ENCODE assay signal across 18 mouse cellular contexts in the genomic region with DNA sequence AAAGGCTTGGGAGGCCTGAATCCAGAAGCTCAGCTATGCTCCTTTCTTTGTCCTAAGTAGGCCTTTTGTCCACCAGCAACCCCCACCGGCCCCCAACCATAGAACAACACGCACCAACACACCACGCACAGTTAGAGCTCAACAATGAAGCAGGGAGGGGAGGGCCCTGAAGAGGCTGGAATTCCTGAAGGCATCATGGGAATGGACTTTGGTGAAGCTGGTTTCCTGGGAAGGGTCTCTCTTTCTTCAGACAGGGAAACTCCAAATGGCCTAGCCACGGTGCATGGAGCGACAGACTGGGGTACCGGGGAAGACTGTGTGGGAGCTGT.
DNase-seq lines count a peak whose midpoint lies in the region; ATAC-seq and TF ChIP-seq lines count a peak whose summit lies in the region.
"Had no signal": no experiment of that assay in that cellular context is flagged by ENCODE, and none has a peak within 500 bp of the region (broad histone marks: within the 10 kb centered on the region; RNA-seq: fewer than 3 reads in every experiment).

No protein-coding gene starts in this region.

- peaks cover 51% of the 10 kb centered on the region for H3K27me3 ChIP-seq in kidney, embryonic 16.5 days (ENCODE audit: insufficient read depth, low read length)
- H3K27me3 ChIP-seq in forebrain, embryonic 12.5 days, result peaks cover 70% of the 10 kb centered on the region
- H3K27me3 ChIP-seq in limb, embryonic 10.5 days (ENCODE audit: low read depth, poor library complexity, severe bottlenecking), result peaks cover 99% of the 10 kb centered on the region
- H3K27me3 ChIP-seq in neural tube, embryonic 12.5 days (replicated peaks), result peaks cover 14% of the 10 kb centered on the region; the same call in 1 of the 2 replicates
- H3K27me3 ChIP-seq in intestine, postnatal 0 days (replicated peaks; ENCODE audit: control insufficient read depth, insufficient read depth, low read length), result no peaks in the 10 kb centered on the region

- no peak overlapping the region for H3K4me3 ChIP-seq in kidney, embryonic 16.5 days (ENCODE audit: low read length)
- no peak overlapping the region for H3K4me3 ChIP-seq in forebrain, embryonic 12.5 days (replicated peaks)
- H3K4me3 ChIP-seq in limb, embryonic 10.5 days, result peak overlapping the region; percentile 4; the same call in 1 of the 2 replicates
- no peak overlapping the region for H3K4me3 ChIP-seq in neural tube, embryonic 12.5 days
- H3K4me3 ChIP-seq in intestine, postnatal 0 days (ENCODE audit: low read depth, low read length), result no peak overlapping the region
- H3K4me3 ChIP-seq: limb, embryonic 15.5 days had no signal

- peaks cover 69% of the 10 kb centered on the region for H3K4me1 ChIP-seq in kidney, embryonic 16.5 days (ENCODE audit: insufficient read depth, low read length)
- H3K4me1 ChIP-seq in forebrain, embryonic 12.5 days, result peaks cover 72% of the 10 kb centered on the region
- peaks cover 67% of the 10 kb centered on the region for H3K4me1 ChIP-seq in limb, embryonic 10.5 days
- peaks cover 59% of the 10 kb centered on the region for H3K4me1 ChIP-seq in neural tube, embryonic 12.5 days
- no peaks in the 10 kb centered on the region for H3K4me1 ChIP-seq in intestine, postnatal 0 days (replicated peaks; ENCODE audit: control insufficient read depth, insufficient read depth, low read length)

- peaks cover 8% of the 10 kb centered on the region; the same call in 1 of the 2 replicates for H3K36me3 ChIP-seq in kidney, embryonic 16.5 days (ENCODE audit: insufficient read depth, low read length)
- peaks cover 12% of the 10 kb centered on the region for H3K36me3 ChIP-seq in forebrain, embryonic 12.5 days (replicated peaks)
- peaks cover 21% of the 10 kb centered on the region for H3K36me3 ChIP-seq in limb, embryonic 10.5 days
- peaks cover 9% of the 10 kb centered on the region for H3K36me3 ChIP-seq in neural tube, embryonic 12.5 days
- peaks cover 7% of the 10 kb centered on the region; the same call in 1 of the 2 replicates for H3K36me3 ChIP-seq in intestine, postnatal 0 days (ENCODE audit: control insufficient read depth, insufficient read depth)

- H3K9me3 ChIP-seq in kidney, embryonic 16.5 days (ENCODE audit: low read length), result no peaks in the 10 kb centered on the region
- no peaks in the 10 kb centered on the region for H3K9me3 ChIP-seq in forebrain, embryonic 12.5 days
- H3K9me3 ChIP-seq in limb, embryonic 10.5 days (replicated peaks), result no peaks in the 10 kb centered on the region
- no peaks in the 10 kb centered on the region for H3K9me3 ChIP-seq in neural tube, embryonic 12.5 days
- H3K9me3 ChIP-seq in intestine, postnatal 0 days (ENCODE audit: control insufficient read depth), result no peaks in the 10 kb centered on the region
- H3K9me3 ChIP-seq: limb, embryonic 15.5 days had no signal

- peak overlapping the region; percentile 29; the same call in 1 of the 2 replicates for H3K4me2 ChIP-seq in kidney, embryonic 16.5 days (replicated peaks; ENCODE audit: low read depth, low read length)
- peak overlapping the region; percentile 34 for H3K4me2 ChIP-seq in forebrain, embryonic 12.5 days
- peak overlapping the region; percentile 35 for H3K4me2 ChIP-seq in neural tube, embryonic 12.5 days (replicated peaks)
- H3K4me2 ChIP-seq in intestine, postnatal 0 days (replicated peaks; ENCODE audit: low read depth), result no peak overlapping the region
- H3K4me2 ChIP-seq: heart, embryonic 11.5 days; limb, embryonic 15.5 days had no signal

- 24% methylated on average over 6 of the region's 6 CpGs for WGBS in kidney, embryonic 16.5 days
- WGBS in forebrain, embryonic 12.5 days, result 10% methylated on average over 6 of the region's 6 CpGs
- 28% methylated on average over 6 of the region's 6 CpGs for WGBS in limb, embryonic 10.5 days
- WGBS in neural tube, embryonic 12.5 days, result 11% methylated on average over 6 of the region's 6 CpGs
- WGBS in intestine, postnatal 0 days, result 59% methylated on average over 6 of the region's 6 CpGs

- no peak for TF ChIP-seq CTCF in intestine, postnatal 0 days (IDR thresholded peaks at IDR 0.05; ENCODE audit: low read depth)

- H3K27ac ChIP-seq in kidney, embryonic 16.5 days (ENCODE audit: low read length), result peak overlapping the region; percentile 79
- peak overlapping the region; percentile 78 for H3K27ac ChIP-seq in forebrain, embryonic 12.5 days
- H3K27ac ChIP-seq in limb, embryonic 10.5 days, result peak overlapping the region; percentile 72
- 0 out of 2 replicates have a peak overlapping the region, but pooled peaks have one; percentile 26 for H3K27ac ChIP-seq in neural tube, embryonic 12.5 days
- H3K27ac ChIP-seq in intestine, postnatal 0 days (ENCODE audit: low read depth, low read length), result no peak overlapping the region
- H3K27ac ChIP-seq: limb, embryonic 15.5 days had no signal

- no peak for ATAC-seq in kidney, embryonic 16.5 days (ENCODE audit: low FRiP score, low TSS enrichment)
- ATAC-seq in forebrain, embryonic 12.5 days (ENCODE audit: low FRiP score), result no peak
- no peak for ATAC-seq in neural tube, embryonic 12.5 days (ENCODE audit: low FRiP score, low read depth)
- no peak for ATAC-seq in intestine, postnatal 0 days

- H3K9ac ChIP-seq in kidney, embryonic 16.5 days (replicated peaks; ENCODE audit: low read length), result no peak overlapping the region
- peak overlapping the region; percentile 21; the same call in 1 of the 2 replicates for H3K9ac ChIP-seq in forebrain, embryonic 12.5 days
- H3K9ac ChIP-seq in neural tube, embryonic 12.5 days, result no peak overlapping the region
- H3K9ac ChIP-seq in intestine, postnatal 0 days (ENCODE audit: low read depth, low read length), result no peak overlapping the region
- H3K9ac ChIP-seq: limb, embryonic 15.5 days had no signal

- no peak for DNase-seq in kidney, postnatal 25 days
- peak; percentile 30 for DNase-seq in limb, embryonic 10.5 days (ENCODE audit: low spot score)
- DNase-seq in layer of hippocampus, postnatal 14 days (ENCODE audit: low spot score in 2 of 2), result no peak
- DNase-seq in right cerebral cortex, postnatal 25 days, result no peak
- DNase-seq: adrenal gland, postnatal 25 days; cerebellum, postnatal 14 days; gastrocnemius, postnatal 14 days; heart, postnatal 4 days; kidney, postnatal 10 days; lung, adult 2 months; right cerebral cortex, postnatal 14 days; thymus, adult 2 months had no signal
